In the genomic region with DNA sequence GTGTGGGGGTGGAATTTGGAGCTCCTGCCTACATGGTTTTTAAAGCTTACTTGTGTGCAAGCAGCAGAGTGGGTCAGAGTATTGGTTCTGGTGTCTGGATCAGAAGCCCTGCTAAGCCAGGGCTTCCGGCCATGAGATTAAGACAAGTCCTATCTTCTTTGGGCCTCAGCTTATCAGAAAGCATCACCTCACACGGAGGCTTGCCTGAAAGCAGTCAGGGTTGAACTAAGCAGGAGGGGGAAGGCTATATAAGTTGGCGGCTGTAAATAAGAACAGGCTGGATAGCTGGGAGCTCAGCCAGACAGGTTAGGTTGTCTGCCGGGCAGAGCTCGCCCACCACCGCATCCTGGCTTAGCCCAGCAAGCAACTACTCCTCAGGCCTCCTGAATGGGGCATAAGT, we compare ENCODE assay signal across 20 mouse cellular contexts.
"Had no signal": no experiment of that assay in that cellular context is flagged by ENCODE, and none has a peak within 500 bp of the region (broad histone marks: within the 10 kb centered on the region; RNA-seq: fewer than 3 reads in every experiment).

No protein-coding gene starts in this region.

- H3K27ac ChIP-seq: kidney, embryonic 15.5 days; left cerebral cortex, adult 2 months; liver, embryonic 13.5 days; macrophage; stomach, postnatal 0 days had no signal

- ATAC-seq: lung, postnatal 0 days had no signal

- DNase-seq: kidney, adult 11 months; kidney, adult 8-10 months; kidney, postnatal 10 days; kidney, postnatal 36 days; layer of hippocampus, postnatal 36 days; liver, embryonic 13.5 days; lung, embryonic 14.5 days; midbrain, embryonic 14.5 days; right cerebral cortex, postnatal 14 days; right cerebral cortex, postnatal 4 days; thymus, adult 2 months; thymus, postnatal 14 days; thymus, postnatal 4 days had no signal

- H3K9ac ChIP-seq: kidney, embryonic 15.5 days; liver, embryonic 13.5 days; lung, embryonic 14.5 days had no signal

- H3K4me2 ChIP-seq: kidney, embryonic 15.5 days; liver, embryonic 13.5 days; lung, embryonic 14.5 days; midbrain, embryonic 11.5 days had no signal

- H3K9me3 ChIP-seq: kidney, embryonic 15.5 days; liver, embryonic 13.5 days; megakaryocyte, embryonic 14.5 days had no signal

- H3K4me3 ChIP-seq: kidney, embryonic 15.5 days; left cerebral cortex, adult 2 months; liver, embryonic 13.5 days; megakaryocyte, embryonic 14.5 days had no signal

- H3K27me3 ChIP-seq: liver, embryonic 13.5 days had no signal

- H3K36me3 ChIP-seq: kidney, embryonic 15.5 days; liver, embryonic 13.5 days had no signal
